Mouse (Mus musculus) CH12.LX (cell line): ENCODE measurements at regions not wholly inside any gene's neighbourhood (a gene's known extent, or its start where the extent isn't known, plus 50 kb on each side); places are given as distances from the start of the nearest gene placed in this dataset.

ENCODE experiments used
- BHLHE40 ChIP-seq: IDR thresholded peaks from 2 replicates; pipeline ENCODE4 v1.6.1; 2011; ENCODE audit warnings: mild to moderate bottlenecking, low read depth, low read length, improper control_type of control experiment
- CTCF ChIP-seq, 2 experiments: IDR thresholded peaks in 1 of 2; conservative IDR thresholded peaks in 1 of 2; 2 replicates each; pipeline ENCODE4 v1.5.1; 2011 to 2012; ENCODE audit warnings: low read depth in 2 of 2, low read length in 2 of 2, improper control_type of control experiment in 1 of 2, inconsistent platforms in 1 of 2, mild to moderate bottlenecking in 1 of 2, moderate library complexity in 1 of 2
- EP300 ChIP-seq: IDR thresholded peaks from 2 replicates; pipeline ENCODE4 v1.6.1; 2011; ENCODE audit warnings: low read length, improper control_type of control experiment
- JUN ChIP-seq: IDR thresholded peaks from 2 replicates; pipeline ENCODE4 v1.6.1; 2011; ENCODE audit warnings: low read depth, mild to moderate bottlenecking, low read length, improper control_type of control experiment, moderate library complexity; ENCODE audit not compliant: insufficient read depth
- MEF2A ChIP-seq: IDR thresholded peaks from 2 replicates; pipeline ENCODE4 v1.6.1; 2014; ENCODE audit warnings: low read depth, mild to moderate bottlenecking, inconsistent platforms, low read length, improper control_type of control experiment, borderline replicate concordance
- MXI1 ChIP-seq: IDR thresholded peaks from 2 replicates; pipeline ENCODE4 v1.6.1; 2011; ENCODE audit warnings: mild to moderate bottlenecking, low read depth, low read length, improper control_type of control experiment
- POLR2A ChIP-seq: IDR thresholded peaks from 2 replicates; pipeline ENCODE4 v1.6.1; 2011; ENCODE audit warnings: low read depth, mild to moderate bottlenecking, improper control_type of control experiment, low read length
- POLR2AphosphoS2 ChIP-seq: IDR thresholded peaks from 2 replicates; pipeline ENCODE4 v1.6.1; 2011; ENCODE audit warnings: low read depth, low read length, improper control_type of control experiment
- RCOR1 ChIP-seq: conservative IDR thresholded peaks from 2 replicates; pipeline ENCODE4 v1.6.1; 2012; ENCODE audit warnings: low read depth, mild to moderate bottlenecking, inconsistent platforms, low read length, improper control_type of control experiment
- SMC3 ChIP-seq: IDR thresholded peaks from 2 replicates; pipeline ENCODE4 v1.6.1; 2011; ENCODE audit warnings: low read depth, low read length, improper control_type of control experiment
- ZNF384 ChIP-seq: IDR thresholded peaks from 2 replicates; pipeline ENCODE4 v1.6.1; 2012; ENCODE audit warnings: low read depth, low read length, improper control_type of control experiment, inconsistent platforms

DNA sequence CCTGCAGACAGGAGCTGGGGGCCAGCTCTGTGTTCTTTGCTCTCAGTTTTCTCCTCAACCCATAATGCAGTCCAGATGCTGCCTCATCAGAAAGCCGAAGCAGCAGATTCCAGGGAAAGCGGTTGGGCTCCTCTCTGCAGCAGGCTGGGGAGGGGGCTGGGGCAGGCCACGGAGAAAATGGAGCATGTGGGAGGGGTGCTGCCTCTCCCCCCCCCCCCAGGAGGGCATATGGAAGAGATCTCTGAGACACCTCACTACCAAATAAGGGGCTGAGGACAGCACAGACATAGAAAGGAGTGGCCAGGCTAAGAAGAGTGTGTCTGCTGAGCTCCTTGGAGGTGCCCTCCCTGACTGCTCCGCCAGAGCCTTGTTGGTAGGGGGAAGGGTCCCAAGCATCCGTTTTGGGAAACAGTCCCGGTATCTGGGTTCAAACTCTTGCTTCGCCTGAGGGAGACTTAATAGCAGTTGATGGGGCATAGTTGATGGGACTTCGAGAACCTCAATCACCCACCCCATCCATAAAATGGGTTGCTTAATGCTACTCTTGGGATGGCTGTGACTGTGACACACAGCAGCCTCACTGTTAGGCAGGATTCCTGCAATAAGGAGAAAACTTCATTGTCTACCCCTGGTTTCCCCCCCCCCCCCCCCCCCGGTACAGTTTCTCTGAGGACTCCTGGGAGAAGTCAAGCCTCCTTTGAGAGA is 53.9 kb upstream of the Col1a1 start:
- TF ChIP-seq SMC3 (no peak), MXI1 (no peak), CTCF (conservative IDR thresholded peaks at IDR 0.05 in 1 of 2, IDR thresholded peaks at IDR 0.05 in 1 of 2; ENCODE audit: low read depth in 2 of 2, low read length in 2 of 2) (no peak), POLR2AphosphoS2 (no peak), RCOR1 (no peak), MEF2A (no peak), ZNF384 (no peak), POLR2A (no peak), JUN (no peak), EP300 (no peak), BHLHE40 (no peak)
